Mouse (Mus musculus) bone marrow, adult 2 months (tissue): ENCODE measurements around the gene Vnn3. TPM values are rescaled to one million over a fixed set of nuclear protein-coding genes. Genes with fewer than 3 reads are reported as not detected.

Experiments used
- H3K27ac ChIP-seq: fragments of 200-500 bp; 2 replicates; pipeline ENCODE4 v1.5.1; 2012; ENCODE audit warnings: low read depth, mild to moderate bottlenecking, control low read depth, inconsistent platforms, low read length; ENCODE audit not compliant: control insufficient read depth, poor library complexity, insufficient read depth
- H3K4me1 ChIP-seq: fragments of 200-500 bp; 2 replicates; pipeline ENCODE4 v1.6.1; 2011; ENCODE audit warnings: low read length; ENCODE audit not compliant: control insufficient read depth, insufficient read depth
- H3K4me3 ChIP-seq: fragments of 200-500 bp; replicated peaks from 2 replicates; pipeline ENCODE3; 2011; ENCODE audit warnings: mild to moderate bottlenecking, low read depth, low read length, control low read depth; ENCODE audit not compliant: control insufficient read depth
- CTCF ChIP-seq: fragments of 200-500 bp; IDR thresholded peaks from 2 replicates; pipeline ENCODE4 v1.5.1; 2011; ENCODE audit warnings: low read length, control low read depth; ENCODE audit not compliant: control insufficient read depth, insufficient read depth
- POLR2A ChIP-seq: fragments of 200-500 bp; IDR thresholded peaks from 2 replicates; pipeline ENCODE4 v1.6.1; 2011; ENCODE audit warnings: low read depth, mild to moderate bottlenecking, control low read depth, low read length, borderline replicate concordance; ENCODE audit not compliant: control insufficient read depth
- WGBS: fragments of 180-500 bp; shearing (Covaris S2); methylation state at CpG from one replicate; pipeline ENCODE4 v1.1.7; 2018; 5-methylcytosine and 5-hydroxymethylcytosine counted together
- polyA plus RNA-seq: library from polyadenylated mRNA; stranded (reverse); fragments of >200 nt; gene quantifications from 2 replicates; pipeline ENCODE4 v1.2.4, GENCODE M21; 2011; ENCODE audit warnings: low replicate concordance; ENCODE audit not compliant: missing spikeins, insufficient read depth, insufficient read length

The Vnn3 gene
- polyA plus RNA-seq = 1.3 and 4.7 TPM in 2 replicates

GRCm38 (mm10) chr10:23851228-23851912 is at the start of gene Vnn3:
Vnn3 (plus strand) TSS chr10:23851462.
- no peaks in the 10 kb centered on the region for H3K4me1 ChIP-seq
- no peak within 1 kb of the TSS for H3K27ac ChIP-seq
- H3K4me3 ChIP-seq = peak within 1 kb of the TSS; percentile 3
- 37% methylated on average over 4 of the region's 4 CpGs for WGBS
- TF ChIP-seq CTCF = no peak
- TF ChIP-seq POLR2A = no peak

- TF ChIP-seq POLR2A = no peak
- no peak for TF ChIP-seq CTCF
- no peaks in the 10 kb centered on the region; the same call in 1 of the 2 replicates for H3K4me1 ChIP-seq
- WGBS = 16% methylated on average over 3 of the region's 3 CpGs
- H3K27ac ChIP-seq = no peak overlapping the region
- H3K4me3 ChIP-seq = no peak overlapping the region
Measured at GRCm38 (mm10) chr10:23802911-23803310, 48.4 kb upstream of the Vnn3 start.

- no peaks in the 10 kb centered on the region; the same call in 1 of the 2 replicates for H3K4me1 ChIP-seq
- 85% methylated on average over 3 of the region's 3 CpGs for WGBS
- TF ChIP-seq CTCF (no peak), POLR2A (no peak)
- no peak overlapping the region for H3K4me3 ChIP-seq
- no peak overlapping the region for H3K27ac ChIP-seq
Measured at GRCm38 (mm10) chr10:23804665-23805064, 46.6 kb upstream of the Vnn3 start.

GRCm38 (mm10) chr10:23806201-23806600 is 45.1 kb upstream of the Vnn3 start:
- WGBS = 83% methylated on average over 4 of the region's 4 CpGs
- no peak for TF ChIP-seq POLR2A
- no peak for TF ChIP-seq CTCF
- H3K27ac ChIP-seq = no peak overlapping the region
- no peak overlapping the region for H3K4me3 ChIP-seq
- no peaks in the 10 kb centered on the region; the same call in 1 of the 2 replicates for H3K4me1 ChIP-seq

GRCm38 (mm10) chr10:23811635-23812437 is 39.4 kb upstream of the Vnn3 start:
- Histone ChIP-seq H3K4me1 (no peaks in the 10 kb centered on the region), H3K27ac (no peak overlapping the region), H3K4me3 (no peak overlapping the region)
- 64% methylated on average over 9 of the region's 12 CpGs for WGBS
- TF ChIP-seq POLR2A (no peak), CTCF (0 out of 2 replicates have a peak, but pooled peaks have one; percentile 18)

GRCm38 (mm10) chr10:23812438-23812759 is 38.9 kb upstream of the Vnn3 start:
- H3K27ac ChIP-seq = no peak overlapping the region
- H3K4me1 ChIP-seq = no peaks in the 10 kb centered on the region
- H3K4me3 ChIP-seq = no peak overlapping the region
- TF ChIP-seq CTCF = no peak
- no peak for TF ChIP-seq POLR2A

- 59% methylated on average over 11 of the region's 11 CpGs for WGBS
- H3K27ac ChIP-seq = no peak overlapping the region
- H3K4me3 ChIP-seq = no peak overlapping the region
- no peaks in the 10 kb centered on the region for H3K4me1 ChIP-seq
- TF ChIP-seq CTCF (no peak), POLR2A (no peak)
Measured at GRCm38 (mm10) chr10:23812852-23813766, 38.2 kb upstream of the Vnn3 start.
